Mouse (Mus musculus): Measurements from ENCODE around the gene Sh3bgrl2.

GRCm38 (mm10) chr9:83628669-83629612 lies 80.8 kb downstream of the Sh3bgrl2 start:
- TF ChIP-seq CTCF (IDR thresholded peaks at IDR 0.05; ENCODE audit: low read depth, low read length) (no peak), POLR2A (IDR thresholded peaks at IDR 0.05; ENCODE audit: insufficient read depth, low read length) (no peak), EP300 (IDR thresholded peaks at IDR 0.05; ENCODE audit: insufficient read depth, low read depth, low read length) (no peak)

Measured in ES-Bruce4 (cell line).